In the genomic region with DNA sequence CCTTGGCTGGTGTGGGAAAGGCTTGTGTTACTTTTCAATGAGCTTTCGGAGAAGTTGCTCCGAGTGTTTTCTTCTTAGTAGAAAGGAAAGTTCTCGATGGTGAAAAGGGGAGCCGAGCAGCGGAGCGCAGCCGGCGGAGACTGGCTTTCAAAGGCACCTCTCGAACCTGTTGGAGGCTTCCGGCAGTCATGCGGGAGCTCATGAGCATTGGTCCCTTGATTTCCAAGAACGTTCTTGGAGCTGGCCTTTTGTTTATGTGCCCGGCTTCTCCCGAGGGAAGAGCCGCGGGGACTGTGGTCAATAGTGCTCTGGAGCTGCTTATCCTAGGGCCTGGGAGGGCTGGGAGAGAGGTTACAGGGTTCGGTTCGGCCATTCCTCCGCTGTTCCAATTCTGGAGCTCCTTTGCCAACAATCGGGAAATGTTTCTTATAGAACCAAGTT, we compare ENCODE assay signal across 8 mouse cellular contexts. TPM values are rescaled to one million over a fixed set of nuclear protein-coding genes. Genes with fewer than 3 reads are reported as not detected.
DNase-seq lines count a peak whose midpoint lies in the region; ATAC-seq and TF ChIP-seq lines count a peak whose summit lies in the region.

No protein-coding gene starts in this region.

- H3K4me1 ChIP-seq in forebrain, embryonic 12.5 days: peaks cover 54% of the 10 kb centered on the region
- peaks cover 33% of the 10 kb centered on the region for H3K4me1 ChIP-seq in intestine, embryonic 16.5 days (ENCODE audit: control insufficient read depth, insufficient read depth, low read length)
- H3K4me1 ChIP-seq in midbrain, embryonic 16.5 days (ENCODE audit: control insufficient read depth, insufficient read depth, low read length): peaks cover 41% of the 10 kb centered on the region

- no peak for DNase-seq in layer of hippocampus, adult 2 months (ENCODE audit: low spot score in 2 of 2)
- no peak for DNase-seq in layer of hippocampus, adult 9-11 months
- DNase-seq in T-cell, adult 2 months (ENCODE audit: low spot score): peak; percentile 44
- DNase-seq in urinary bladder, postnatal 10 days (ENCODE audit: low spot score): no peak
- no peak for DNase-seq in frontal cortex, postnatal 25 days (ENCODE audit: low spot score in 2 of 2)

- peak overlapping the region; percentile 88 for H3K4me3 ChIP-seq in layer of hippocampus, adult 2 months
- H3K4me3 ChIP-seq in forebrain, embryonic 12.5 days (replicated peaks): peak overlapping the region; percentile 74
- peak overlapping the region; percentile 71 for H3K4me3 ChIP-seq in intestine, embryonic 16.5 days (ENCODE audit: low read length)
- peak overlapping the region; percentile 72 for H3K4me3 ChIP-seq in midbrain, embryonic 16.5 days (ENCODE audit: low read depth, low read length)

- WGBS in forebrain, embryonic 12.5 days: under 1% methylated on average over 20 of the region's 20 CpGs
- under 1% methylated on average over 20 of the region's 20 CpGs for WGBS in intestine, embryonic 16.5 days
- under 1% methylated on average over 20 of the region's 20 CpGs for WGBS in midbrain, embryonic 16.5 days

- no peaks in the 10 kb centered on the region for H3K36me3 ChIP-seq in forebrain, embryonic 12.5 days (replicated peaks)
- no peaks in the 10 kb centered on the region for H3K36me3 ChIP-seq in intestine, embryonic 16.5 days (ENCODE audit: control insufficient read depth, insufficient read depth, low read length)
- no peaks in the 10 kb centered on the region for H3K36me3 ChIP-seq in midbrain, embryonic 16.5 days (ENCODE audit: control insufficient read depth, insufficient read depth, low read length)

- peak overlapping the region; percentile 97 for H3K4me2 ChIP-seq in forebrain, embryonic 12.5 days
- peak overlapping the region; percentile 100 for H3K4me2 ChIP-seq in intestine, embryonic 16.5 days (ENCODE audit: low read depth, low read length)
- peak overlapping the region; percentile 98 for H3K4me2 ChIP-seq in midbrain, embryonic 16.5 days (ENCODE audit: low read length)

- H3K9me3 ChIP-seq in forebrain, embryonic 12.5 days: no peaks in the 10 kb centered on the region
- no peaks in the 10 kb centered on the region for H3K9me3 ChIP-seq in intestine, embryonic 16.5 days (ENCODE audit: control insufficient read depth, low read length)
- no peaks in the 10 kb centered on the region for H3K9me3 ChIP-seq in midbrain, embryonic 16.5 days (replicated peaks; ENCODE audit: control insufficient read depth, low read length, poor library complexity, severe bottlenecking)

- no peak for TF ChIP-seq CTCF in layer of hippocampus, adult 2 months (conservative IDR thresholded peaks at IDR 0.05)

- H3K27ac ChIP-seq in layer of hippocampus, adult 2 months: peak overlapping the region; percentile 100
- H3K27ac ChIP-seq in forebrain, embryonic 12.5 days: no peak overlapping the region
- no peak overlapping the region for H3K27ac ChIP-seq in intestine, embryonic 16.5 days (ENCODE audit: low read length)
- no peak overlapping the region; the same call in 1 of the 2 replicates for H3K27ac ChIP-seq in midbrain, embryonic 16.5 days (ENCODE audit: low read length)

- peaks cover 51% of the 10 kb centered on the region for H3K27me3 ChIP-seq in forebrain, embryonic 12.5 days
- H3K27me3 ChIP-seq in intestine, embryonic 16.5 days (replicated peaks; ENCODE audit: control insufficient read depth, insufficient read depth, low read length): peaks cover 52% of the 10 kb centered on the region
- peaks cover 26% of the 10 kb centered on the region for H3K27me3 ChIP-seq in midbrain, embryonic 16.5 days (ENCODE audit: control insufficient read depth, insufficient read depth, low read depth, low read length)

- H3K9ac ChIP-seq in forebrain, embryonic 12.5 days: peak overlapping the region; percentile 51
- peak overlapping the region; percentile 20; the same call in 1 of the 2 replicates for H3K9ac ChIP-seq in intestine, embryonic 16.5 days (ENCODE audit: low read depth, low read length)
- H3K9ac ChIP-seq in midbrain, embryonic 16.5 days (ENCODE audit: low read depth, low read length): peak overlapping the region; percentile 76

- no peak for ATAC-seq in forebrain, embryonic 12.5 days (ENCODE audit: low FRiP score)
- ATAC-seq in intestine, embryonic 16.5 days: no peak
- ATAC-seq in midbrain, embryonic 16.5 days: no peak

RNA-seq across cellular contexts. Expression of a gene that starts 1.5 kb away (rescaled TPM):
- total RNA-seq in layer of hippocampus, adult 2 months (2021): 10 to 100 TPM; 63.5 to 68.7 TPM
- polyA plus RNA-seq in forebrain, embryonic 12.5 days (2016; fragmentation: Nextera tagmentation; extraction: Ambion mirVana): 0.36 and 0.45 TPM in 2 replicates
- polyA plus RNA-seq in intestine, embryonic 16.5 days (2015; fragmentation: Nextera tagmentation; extraction: Ambion mirVana): 0.06 and 0.16 TPM in 2 replicates
- 1.4 and 1.6 TPM in 2 replicates for polyA plus RNA-seq in midbrain, embryonic 16.5 days (2015; fragmentation: Nextera tagmentation; extraction: Ambion mirVana)

Comparison
In these comparisons a context has a peak if more than half of its experiments do, and no peak if none do; other contexts are left out.
1. H3K9ac ChIP-seq: peak in every context shown above with its lines; median percentile 76 in midbrain, embryonic 16.5 days; 51 in forebrain, embryonic 12.5 days; 20 in intestine, embryonic 16.5 days.